Mouse (Mus musculus): ENCODE measurements around the gene Sema3d.

Sema3d gene

DNA sequence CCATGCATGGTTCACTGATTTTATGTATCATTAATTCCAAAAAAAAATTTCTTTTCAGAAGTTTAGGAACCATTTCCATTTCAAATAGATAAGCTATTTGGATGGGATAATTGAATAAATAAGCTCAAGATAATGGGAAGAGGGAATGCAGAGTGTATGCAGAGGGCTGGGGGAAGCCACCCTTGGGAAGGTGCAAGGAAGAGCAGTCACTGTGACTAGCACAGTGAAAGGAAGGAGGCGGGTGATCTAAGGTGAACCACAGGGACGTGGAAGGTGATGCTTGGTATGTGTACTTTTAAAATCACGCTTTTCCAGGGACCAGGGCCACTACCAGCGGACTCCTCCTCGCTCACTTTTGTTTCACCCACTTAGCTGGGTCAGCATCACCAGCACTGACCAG is 115.9 kb downstream of the Sema3d start:
- DNase-seq (ENCODE audit: low spot score), result no peak

DNA sequence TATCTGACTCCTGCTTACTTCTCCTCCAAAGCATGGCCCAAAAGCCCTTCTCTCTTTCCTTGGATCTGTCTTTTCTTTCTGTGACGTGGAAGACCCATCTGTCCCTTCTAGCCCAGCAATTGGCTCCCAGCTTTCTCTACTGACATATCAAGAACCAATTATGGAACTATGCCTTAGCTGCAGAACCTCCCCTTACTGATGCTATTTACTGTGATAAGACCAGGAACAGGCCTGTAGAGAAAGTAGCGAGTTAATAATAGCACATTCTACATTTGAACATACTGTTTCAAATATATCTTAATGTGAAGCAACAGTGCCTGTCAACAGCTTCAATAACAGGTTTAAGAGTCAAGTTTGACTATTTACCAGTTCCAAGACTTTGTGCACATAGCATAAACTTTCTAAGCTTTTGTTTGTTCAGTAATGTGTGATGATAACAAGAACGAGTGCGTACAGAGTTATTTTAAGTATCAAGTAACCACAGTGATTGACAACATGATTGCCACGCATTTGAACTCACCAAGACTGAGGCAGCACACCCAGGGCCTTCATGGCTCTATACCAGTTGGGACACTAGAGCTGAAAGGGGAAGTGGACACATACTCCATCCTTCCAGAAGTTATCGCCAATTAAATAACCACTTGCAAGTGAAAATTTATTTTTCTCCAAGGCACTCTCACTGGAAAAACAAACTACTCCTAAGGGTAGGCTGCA is 116.8 kb downstream of the Sema3d start:
- DNase-seq (ENCODE audit: low spot score), result no peak

DNA sequence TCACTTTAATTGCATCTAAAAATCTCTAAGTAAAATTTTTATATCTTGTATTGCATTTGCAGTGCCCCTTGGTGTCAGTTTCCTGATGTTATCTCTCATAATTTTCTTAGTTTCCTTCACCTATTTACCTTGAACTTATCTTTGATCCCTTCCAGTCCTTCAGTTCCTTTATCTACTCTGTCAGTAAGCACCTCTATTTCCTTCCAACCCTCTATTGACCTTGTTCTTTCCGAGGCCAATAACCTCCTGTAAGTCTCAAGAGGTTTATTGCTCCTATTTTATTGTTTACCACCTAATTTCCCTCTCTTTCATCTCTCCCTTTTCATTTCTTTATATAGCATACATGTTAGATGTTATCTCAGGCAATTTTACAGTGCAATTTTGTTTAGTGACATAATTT is 129.3 kb downstream of the Sema3d start:
- no peak for DNase-seq (ENCODE audit: low spot score)

DNA sequence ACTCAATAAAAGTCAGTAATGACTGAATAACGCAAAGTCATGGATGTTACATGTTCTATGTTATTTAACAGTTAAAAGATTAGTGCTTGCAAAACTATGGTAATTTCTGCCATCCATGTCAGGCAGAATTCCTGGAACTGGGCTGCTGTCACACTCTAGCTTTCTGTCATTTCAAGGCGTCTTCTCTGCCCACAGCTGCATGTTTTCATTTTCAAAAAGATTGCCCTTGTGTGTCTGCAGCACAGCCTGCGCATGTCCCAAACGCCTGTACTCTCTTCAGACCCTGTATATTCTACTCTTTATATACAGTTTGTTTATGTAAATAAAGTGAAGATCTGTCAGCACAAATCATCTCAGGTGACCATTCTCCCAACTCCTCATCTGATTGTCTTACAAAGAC is 132.1 kb downstream of the Sema3d start:
- no peak for DNase-seq (ENCODE audit: low spot score)

DNA sequence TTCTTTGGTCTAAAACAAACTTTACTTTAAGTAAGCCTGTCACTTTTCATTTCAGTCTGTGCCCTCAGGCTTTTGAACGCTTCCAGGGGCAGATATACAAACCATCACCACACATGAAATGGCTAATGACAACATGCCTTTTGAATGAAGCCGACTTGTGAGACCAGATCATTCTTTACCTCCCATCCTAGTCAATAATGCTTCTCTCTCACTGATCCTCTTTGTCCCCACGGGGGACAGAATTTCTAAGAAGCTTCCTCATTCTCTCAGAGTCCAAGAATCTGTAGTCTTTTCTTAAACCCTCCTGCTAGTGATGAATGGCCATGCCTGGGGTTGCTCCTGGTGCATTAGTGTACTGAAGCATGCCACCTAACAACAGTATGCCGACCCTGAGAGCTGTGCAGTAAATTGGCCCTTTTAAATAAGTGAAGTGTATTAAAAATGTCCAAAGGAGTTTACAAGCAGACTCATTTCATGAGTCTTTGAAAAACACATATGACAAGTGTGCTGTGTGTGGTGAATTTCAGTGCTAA is 142.1 kb downstream of the Sema3d start:
- DNase-seq (ENCODE audit: low spot score), result no peak

DNA sequence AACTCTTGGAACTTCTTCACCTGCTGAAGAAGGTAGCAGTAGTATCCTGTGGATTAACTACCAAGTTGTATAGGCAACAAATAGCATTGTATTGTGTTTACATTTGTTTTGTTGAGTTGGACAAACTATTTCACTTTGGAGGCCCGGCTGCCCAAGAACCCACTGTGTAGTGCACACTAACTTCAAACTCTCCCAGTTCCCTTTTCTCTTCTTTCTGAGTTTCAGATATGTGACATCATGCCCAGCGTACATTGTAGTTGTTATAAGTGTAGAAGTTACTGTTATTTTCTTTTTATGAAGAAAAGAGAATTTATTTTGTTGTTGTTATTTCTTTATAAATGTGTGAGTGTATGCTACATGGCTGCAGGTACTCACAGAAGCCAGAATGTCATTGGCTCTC is 145.4 kb downstream of the Sema3d start:
- no peak for DNase-seq (ENCODE audit: low spot score)

DNA sequence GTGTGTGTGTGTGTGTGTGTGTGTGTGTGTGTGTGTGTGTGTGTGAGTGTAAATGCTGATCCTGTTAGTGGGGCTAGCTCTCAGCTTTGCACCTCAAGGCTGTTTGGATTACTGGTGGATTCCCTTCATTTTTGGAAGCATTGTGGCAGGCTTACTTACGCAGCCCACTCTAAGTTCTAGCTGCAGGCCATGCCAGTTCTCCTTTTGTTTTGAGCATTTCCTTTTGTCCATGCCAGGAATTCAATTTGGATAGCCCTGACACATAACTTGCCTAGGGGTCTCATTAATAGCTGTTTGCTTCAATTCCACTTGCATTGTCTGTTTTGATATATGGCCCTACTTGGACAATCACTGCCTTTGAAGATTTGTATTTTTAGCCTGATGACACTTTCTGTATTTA is 146.6 kb downstream of the Sema3d start:
- no peak for DNase-seq (ENCODE audit: low spot score)

DNA sequence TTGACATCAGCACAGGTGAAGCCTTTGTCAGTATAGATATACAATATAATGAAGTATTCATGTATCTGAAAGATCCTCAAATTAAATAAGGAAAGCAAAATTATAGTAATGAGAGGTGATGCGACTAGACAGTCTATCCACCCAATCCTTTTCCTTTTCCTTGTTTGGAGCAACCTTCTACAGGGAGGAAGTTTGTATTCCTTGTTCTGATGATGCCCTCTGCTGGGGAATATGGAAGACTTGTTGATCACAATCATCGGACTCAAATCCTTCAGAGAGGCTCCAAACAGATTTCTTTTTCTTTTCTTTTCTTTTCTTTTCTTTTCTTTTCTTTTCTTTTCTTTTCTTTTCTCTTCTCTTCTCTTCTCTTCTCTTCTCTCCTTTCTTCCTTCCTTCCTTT is 158.1 kb downstream of the Sema3d start:
- peak; percentile 27 for DNase-seq (ENCODE audit: low spot score)

DNA sequence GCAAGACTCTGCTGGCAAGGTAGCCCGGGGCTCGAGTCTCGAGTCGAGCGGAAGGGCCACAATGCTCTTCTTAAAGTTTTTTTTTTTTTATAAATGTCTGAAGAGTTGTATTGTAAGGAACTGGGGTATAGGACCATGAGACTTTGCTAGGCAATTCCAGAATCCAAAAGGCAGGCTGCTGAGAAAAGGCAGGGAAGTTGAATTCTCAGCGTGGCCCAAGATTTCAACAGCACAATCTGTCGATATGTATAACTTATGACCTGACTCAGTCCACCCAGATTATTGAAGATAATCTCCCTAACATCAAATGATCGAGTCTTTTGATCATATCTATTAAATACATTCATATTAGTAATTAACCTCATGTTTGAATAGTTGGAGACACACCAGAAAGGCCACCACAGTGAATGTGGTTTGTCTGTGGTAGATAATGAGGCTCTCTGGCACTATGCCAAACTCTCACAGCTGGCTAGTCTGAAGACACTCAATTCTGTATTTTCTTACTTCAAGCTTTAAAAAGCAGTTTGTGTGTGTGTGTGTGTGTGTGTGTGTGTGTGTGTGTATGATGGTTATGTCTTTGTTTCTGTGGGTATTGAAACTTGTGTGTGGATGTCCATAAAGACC is 166.0 kb downstream of the Sema3d start:
- no peak for DNase-seq (ENCODE audit: low spot score)

DNA sequence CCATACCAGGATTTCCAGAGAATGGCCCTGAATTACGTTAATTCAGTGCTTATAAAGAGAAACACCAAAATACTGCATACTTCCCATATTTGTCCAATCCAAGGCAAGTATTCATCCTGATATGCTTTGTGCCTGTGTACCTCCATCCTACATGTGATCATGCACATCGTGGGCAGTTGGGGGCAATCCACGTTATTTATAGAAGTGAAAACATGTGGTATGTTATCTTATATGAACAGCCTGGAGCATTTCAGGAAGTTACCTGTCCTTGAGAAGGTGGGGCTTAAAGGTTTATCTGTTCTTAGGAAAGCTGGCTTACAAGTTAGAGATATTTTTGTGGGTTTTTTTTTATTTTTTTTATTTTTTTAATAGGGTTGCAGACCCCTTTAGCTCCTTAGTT is 172.2 kb downstream of the Sema3d start:
- DNase-seq (ENCODE audit: low spot score), result no peak

DNA sequence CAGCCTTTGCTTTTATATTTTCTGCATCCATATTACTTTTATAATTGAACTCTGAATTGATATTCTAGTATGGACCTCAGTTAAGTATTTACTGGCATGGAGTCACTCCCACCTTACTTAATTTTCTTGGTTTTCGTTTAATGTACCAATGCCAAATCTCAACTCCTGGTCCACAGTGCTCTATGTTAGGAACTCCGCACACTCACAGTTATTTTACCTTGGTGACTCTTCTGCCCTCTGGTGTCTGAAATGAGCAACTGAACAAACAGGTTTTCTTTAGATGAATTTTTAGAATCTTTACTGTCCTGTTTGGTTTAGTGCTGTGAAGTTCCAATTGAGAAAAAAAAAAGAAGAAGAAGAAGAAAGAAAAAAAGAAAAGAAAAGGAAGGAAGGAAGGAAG is 174.7 kb downstream of the Sema3d start:
- no peak for DNase-seq (ENCODE audit: low spot score)

DNA sequence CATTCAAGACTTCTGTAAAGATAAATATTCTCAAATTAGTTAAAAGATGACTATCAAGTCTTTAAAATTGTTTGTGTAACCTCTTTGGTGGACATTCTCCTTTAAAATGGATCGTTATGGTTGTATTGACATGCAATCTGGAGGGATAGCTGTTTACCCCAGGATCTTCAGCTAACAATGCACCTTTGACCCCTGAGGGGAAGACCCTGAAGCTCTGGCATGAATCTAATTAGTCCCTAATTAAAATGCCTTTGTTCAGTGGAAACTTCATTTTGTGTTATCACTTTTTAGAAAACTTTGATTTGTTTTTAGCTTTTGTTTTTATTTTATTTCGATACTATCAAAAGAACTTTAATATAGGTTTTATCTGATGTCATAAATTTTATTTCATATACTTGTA is 178.6 kb downstream of the Sema3d start:
- no peak for DNase-seq (ENCODE audit: low spot score)

DNA sequence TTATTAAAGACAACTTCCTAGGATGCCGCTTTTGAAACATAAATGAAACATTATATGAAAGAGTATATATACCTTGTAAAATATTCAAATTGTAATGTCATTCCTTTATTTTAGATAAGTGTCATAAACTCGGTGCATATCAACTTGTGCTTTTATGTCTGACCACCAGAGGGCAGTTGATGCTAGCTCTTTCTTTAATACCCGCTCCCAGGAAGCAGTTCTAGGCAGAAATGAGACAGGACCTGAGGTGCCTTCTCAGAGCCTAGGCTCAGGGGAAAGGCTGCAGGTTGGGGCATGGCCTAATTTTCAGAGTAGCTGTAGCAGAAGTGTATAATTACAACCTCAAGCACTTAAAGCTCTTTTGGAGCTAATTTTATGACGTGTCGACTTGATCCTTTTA is 179.0 kb downstream of the Sema3d start:
- peak; percentile 42 for DNase-seq (ENCODE audit: low spot score)

DNA sequence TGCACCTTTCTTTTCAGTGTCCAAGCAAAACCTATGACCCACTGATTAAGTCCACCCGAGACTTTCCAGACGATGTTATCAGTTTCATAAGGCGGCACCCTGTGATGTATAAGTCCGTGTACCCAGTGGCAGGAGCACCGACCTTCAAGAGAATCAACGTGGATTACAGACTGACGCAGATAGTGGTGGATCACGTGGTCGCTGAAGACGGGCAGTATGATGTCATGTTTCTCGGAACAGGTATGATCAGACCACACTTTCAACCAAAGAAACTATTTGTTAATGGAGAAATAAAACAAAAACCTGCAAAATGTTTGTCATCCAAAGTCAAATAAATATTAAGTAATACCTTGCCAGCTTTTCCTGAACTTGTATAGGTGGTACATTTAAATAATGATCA is 179.9 kb downstream of the Sema3d start:
- DNase-seq (ENCODE audit: low spot score), result no peak

DNA sequence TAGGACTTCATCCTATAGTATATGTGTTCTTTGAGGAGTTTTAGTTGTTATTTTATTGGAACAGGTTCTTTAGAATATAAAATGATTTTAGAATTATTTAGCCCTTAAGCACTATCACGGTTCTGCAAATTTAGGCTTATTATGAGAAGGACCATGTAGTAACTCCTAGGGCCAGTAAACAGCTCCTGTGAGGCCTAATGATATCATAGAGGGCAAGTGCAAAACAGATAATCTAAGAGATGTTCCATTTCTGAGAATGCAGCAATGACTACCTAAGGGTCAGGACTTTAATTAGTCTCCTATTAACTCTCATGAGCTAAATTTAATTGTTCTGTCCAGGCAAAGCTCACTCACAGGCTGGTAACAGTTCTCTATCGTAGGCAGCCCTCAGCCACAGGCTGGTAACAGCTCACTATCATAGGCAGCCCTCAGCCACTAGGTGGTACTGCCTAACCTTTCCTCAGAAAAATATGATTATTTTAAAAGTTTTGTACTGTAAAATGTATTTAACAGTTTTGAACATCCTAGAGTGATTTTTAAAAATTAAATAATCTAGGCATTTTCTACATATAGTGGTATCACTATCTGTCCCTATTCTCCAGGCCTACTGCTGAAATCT is 181.5 kb downstream of the Sema3d start:
- no peak for DNase-seq (ENCODE audit: low spot score)

DNA sequence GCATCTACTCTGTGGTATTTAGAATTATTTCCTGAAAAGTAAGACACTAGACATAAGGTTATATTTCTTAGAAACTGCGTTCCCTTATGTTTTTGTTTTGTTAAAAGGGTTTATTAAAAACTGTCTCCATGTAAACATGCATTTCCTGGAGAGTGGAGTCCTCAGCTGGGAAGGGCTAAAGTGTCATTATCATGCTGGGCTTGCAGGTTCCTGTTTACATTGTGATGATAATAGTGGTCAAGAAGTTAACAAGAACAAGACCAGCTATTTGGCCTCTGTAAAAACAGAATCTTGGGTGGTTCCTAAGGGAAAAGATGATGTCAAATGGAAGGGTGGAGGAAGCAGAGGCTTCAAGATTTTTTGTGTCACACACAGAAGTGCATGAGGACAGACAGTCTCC is 183.4 kb downstream of the Sema3d start:
- no peak for DNase-seq (ENCODE audit: low spot score)

DNA sequence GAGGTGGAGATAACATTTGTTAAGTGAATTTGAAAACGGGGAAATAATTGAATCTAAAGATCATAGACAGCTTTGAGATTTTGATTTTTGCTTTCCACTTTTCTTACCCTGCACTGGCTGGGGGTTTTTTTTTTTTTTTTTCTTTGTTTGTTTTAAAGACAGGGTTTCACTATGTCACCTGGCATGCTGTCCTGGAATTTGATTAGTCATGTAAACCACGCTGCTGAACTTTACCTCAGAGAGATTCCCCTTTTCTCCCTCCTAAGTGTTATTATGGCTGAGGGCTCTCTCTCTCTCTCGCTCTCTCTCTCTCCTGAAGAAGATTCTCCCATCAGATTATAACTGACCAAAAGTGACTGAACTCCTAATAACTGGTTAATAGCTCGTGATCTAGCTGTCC is 191.4 kb downstream of the Sema3d start:
- no peak for DNase-seq (ENCODE audit: low spot score)

DNA sequence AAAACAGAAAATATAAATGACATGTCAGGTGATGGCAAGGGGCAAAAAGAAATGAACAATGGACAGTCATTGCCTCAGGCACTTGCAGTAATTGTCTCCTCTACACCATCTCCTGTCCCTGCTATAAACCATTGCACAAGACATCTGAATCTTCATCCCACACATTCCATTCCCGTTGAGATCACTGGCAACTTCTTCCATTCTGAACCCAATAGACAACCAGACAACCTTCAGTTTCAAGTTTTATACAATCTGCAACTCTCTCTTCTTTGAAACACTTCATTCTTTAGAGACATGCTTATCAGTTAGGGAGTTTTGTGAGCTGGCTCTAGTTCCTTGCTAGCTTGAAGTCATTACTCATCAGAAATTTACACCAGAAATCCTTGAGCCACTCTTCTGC is 192.1 kb downstream of the Sema3d start:
- DNase-seq (ENCODE audit: low spot score), result no peak

DNA sequence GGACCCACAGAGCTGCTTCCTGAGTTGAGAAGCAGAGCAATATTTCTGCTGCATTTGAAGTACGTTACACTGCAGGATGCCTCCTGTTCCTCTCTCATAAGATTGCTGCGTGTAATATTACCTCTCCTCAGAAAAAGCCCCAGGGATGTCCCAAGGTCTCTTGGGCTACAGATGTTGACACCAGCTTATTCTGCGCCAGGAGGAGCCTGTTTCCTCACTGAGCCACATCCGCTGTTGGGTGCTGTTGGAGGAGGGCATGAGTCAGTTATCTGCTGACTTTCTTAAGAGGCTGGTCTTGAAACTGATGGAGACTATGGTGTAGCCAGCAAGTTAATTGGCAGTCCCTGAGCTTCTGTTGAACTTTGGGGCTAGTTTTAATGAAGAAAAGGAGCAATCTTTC is 196.6 kb downstream of the Sema3d start:
- DNase-seq (ENCODE audit: low spot score), result no peak

DNA sequence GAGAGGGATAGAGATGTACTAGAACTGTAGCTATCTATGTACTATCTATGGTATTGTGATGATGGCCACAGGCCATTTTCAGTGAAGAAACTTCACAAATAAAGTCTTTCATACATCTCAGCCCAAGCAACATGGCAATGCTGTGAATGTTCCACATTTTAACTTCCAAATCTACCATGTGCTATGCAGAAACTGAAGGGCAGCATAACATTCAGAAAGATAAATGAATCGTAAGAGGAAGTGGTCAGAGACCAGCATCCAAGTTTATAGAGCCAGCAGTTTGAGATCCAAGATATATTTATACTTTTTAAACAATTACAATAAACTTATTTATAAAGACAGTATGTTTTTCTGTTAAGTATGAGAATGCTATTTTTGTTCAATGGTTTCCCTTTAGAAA is 199.4 kb downstream of the Sema3d start:
- DNase-seq (ENCODE audit: low spot score), result no peak

DNA sequence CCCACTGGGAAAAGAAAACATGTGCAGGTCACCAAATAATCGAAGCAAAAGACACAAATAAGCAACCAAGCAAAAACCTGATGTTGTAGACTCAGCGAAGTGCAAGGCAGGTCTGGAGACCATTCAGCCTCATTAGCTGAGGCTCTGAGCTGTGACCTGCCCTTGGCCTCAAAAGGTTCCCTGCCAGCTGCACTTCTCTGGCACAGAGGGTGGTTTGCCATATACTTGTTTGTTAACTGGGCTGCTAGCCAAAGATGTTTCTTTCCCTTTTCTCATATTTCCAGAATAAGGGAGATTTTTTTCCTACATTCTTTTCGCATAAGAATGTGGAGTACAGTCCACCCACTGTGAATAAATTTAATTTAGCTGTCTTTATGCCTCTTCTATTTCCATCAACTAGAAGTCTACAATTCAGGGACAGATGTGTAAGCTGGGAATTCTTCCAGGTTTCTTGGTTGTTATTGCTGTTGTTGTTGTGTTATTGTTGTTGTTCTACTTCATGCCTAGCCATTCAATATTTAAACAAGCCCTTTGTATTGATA is 200.2 kb downstream of the Sema3d start:
- DNase-seq (ENCODE audit: low spot score), result no peak

DNA sequence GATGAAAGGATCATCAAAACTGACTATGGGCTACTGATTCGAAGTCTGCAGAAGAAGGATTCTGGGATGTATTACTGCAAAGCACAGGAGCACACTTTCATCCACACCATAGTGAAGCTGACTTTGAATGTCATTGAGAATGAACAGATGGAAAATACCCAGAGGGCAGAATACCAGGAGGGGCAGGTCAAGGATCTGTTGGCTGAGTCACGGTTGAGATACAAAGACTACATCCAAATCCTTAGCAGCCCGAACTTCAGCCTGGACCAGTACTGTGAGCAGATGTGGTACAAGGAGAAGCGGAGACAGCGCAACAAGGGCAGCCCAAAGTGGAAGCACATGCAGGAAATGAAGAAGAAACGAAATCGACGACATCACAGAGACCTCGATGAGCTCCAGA is 201.7 kb downstream of the Sema3d start:
- DNase-seq (ENCODE audit: low spot score), result no peak
